Mouse (Mus musculus): ENCODE results near the gene AC124502.3.

- TF ChIP-seq POLR2A (IDR thresholded peaks at IDR 0.05; ENCODE audit: extremely low read depth, insufficient read depth, low read length) (no peak), CTCF (IDR thresholded peaks at IDR 0.05; ENCODE audit: low read depth, low read length) (no peak)
Measured at GRCm38 (mm10) chr19:5036577-5036976, 2.1 kb upstream of the AC124502.3 start.

All from liver, adult 2 months (tissue).